Mouse (Mus musculus) bone marrow macrophage, adult 2 months (primary cell): Measurements from ENCODE around the gene Zfp963.

Experiments used
- CTCF ChIP-seq: IDR thresholded peaks from 2 replicates; pipeline ENCODE4 v1.5.1; 2012; ENCODE audit warnings: low read depth, mild to moderate bottlenecking, low read length, moderate library complexity
- POLR2A ChIP-seq: IDR thresholded peaks from 2 replicates; pipeline ENCODE4 v1.6.1; 2012; ENCODE audit warnings: mild to moderate bottlenecking, low read depth, low read length, borderline replicate concordance

DNA sequence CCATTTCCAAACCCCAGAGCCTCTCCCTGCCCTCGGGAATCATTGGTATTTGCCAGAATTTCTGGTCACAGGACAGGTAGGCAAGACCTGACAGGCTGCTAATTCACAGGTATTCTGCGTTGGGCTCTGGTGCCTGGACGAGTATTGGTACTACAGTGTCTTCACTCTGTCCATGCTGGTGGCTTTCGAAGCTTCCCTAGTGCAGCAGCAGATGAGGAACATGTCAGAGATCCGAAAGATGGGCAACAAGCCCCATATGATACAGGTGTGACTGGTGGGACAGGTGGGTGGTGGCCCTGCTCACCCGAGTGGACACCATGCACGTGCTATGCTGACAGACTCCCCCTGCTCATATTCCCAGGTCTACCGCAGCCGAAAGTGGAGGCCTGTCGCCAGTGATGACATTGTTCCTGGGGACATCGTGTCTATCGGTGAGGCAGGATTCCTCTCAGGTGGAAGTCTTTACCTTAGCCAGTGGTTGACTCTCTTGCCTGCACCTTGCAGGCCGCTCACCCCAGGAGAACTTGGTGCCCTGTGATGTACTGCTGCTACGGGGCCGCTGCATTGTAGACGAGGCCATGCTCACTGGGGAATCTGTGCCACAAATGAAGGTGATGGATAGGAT, 47.1 kb upstream of the Zfp963 start:
- TF ChIP-seq POLR2A (no peak), CTCF (no peak)
